Mouse (Mus musculus): ENCODE results near the gene Chsy1.

GRCm38 (mm10) chr7:66118046-66118445 lies 8.7 kb downstream of the Chsy1 start:
- no peak for TF ChIP-seq CTCF (IDR thresholded peaks at IDR 0.05; ENCODE audit: borderline replicate concordance, insufficient read depth, low read depth, low read length)
- TF ChIP-seq POLR2A (IDR thresholded peaks at IDR 0.05; ENCODE audit: borderline replicate concordance, insufficient read depth, low read length), result no peak
